Mouse (Mus musculus): Measurements from ENCODE around the gene Enpep. TPM values are rescaled to one million over a fixed set of nuclear protein-coding genes. Genes with fewer than 3 reads are reported as not detected.

Gene Enpep
- polyA plus RNA-seq, 1 experiment from 2014 or later = 16.0 TPM

- H3K9ac ChIP-seq (replicated peaks; ENCODE audit: low read depth, low read length) = no peak overlapping the region
- H3K27ac ChIP-seq (ENCODE audit: low read length) = no peak overlapping the region
- H3K27me3 ChIP-seq (ENCODE audit: control insufficient read depth, insufficient read depth, low read length) = peaks cover 30% of the 10 kb centered on the region
- peak overlapping the region; percentile 39 for H3K4me2 ChIP-seq (replicated peaks; ENCODE audit: low read depth, low read length)
- H3K4me3 ChIP-seq (ENCODE audit: low read depth, low read length) = peak overlapping the region; percentile 18
- peaks cover 4% of the 10 kb centered on the region; the same call in 1 of the 2 replicates for H3K4me1 ChIP-seq (ENCODE audit: control insufficient read depth, insufficient read depth, low read length)
- peak; percentile 24; the same call in 1 of the 2 replicates for ATAC-seq (ENCODE audit: insufficient number of reproducible peaks, insufficient read depth, low FRiP score, low read depth)
- no peaks in the 10 kb centered on the region for H3K9me3 ChIP-seq (ENCODE audit: control insufficient read depth, low read depth, low read length)
- WGBS = 2% methylated on average over 40 of the region's 40 CpGs
- no peaks in the 10 kb centered on the region for H3K36me3 ChIP-seq (ENCODE audit: control insufficient read depth, insufficient read depth, low read length)
Observed at GRCm38 (mm10) chr3:129224806-129225576, 107.5 kb downstream of the Enpep start.

GRCm38 (mm10) chr3:129223964-129224805, 108.3 kb downstream of the Enpep start:
- no peaks in the 10 kb centered on the region for H3K9me3 ChIP-seq (ENCODE audit: control insufficient read depth, low read depth, low read length)
- H3K4me1 ChIP-seq (ENCODE audit: control insufficient read depth, insufficient read depth, low read length) = peaks cover 4% of the 10 kb centered on the region; the same call in 1 of the 2 replicates
- H3K9ac ChIP-seq (replicated peaks; ENCODE audit: low read depth, low read length) = no peak overlapping the region
- no peak overlapping the region for H3K27ac ChIP-seq (ENCODE audit: low read length)
- peaks cover 35% of the 10 kb centered on the region for H3K27me3 ChIP-seq (ENCODE audit: control insufficient read depth, insufficient read depth, low read length)
- H3K4me2 ChIP-seq (replicated peaks; ENCODE audit: low read depth, low read length) = peak overlapping the region; percentile 39
- ATAC-seq (ENCODE audit: insufficient number of reproducible peaks, insufficient read depth, low FRiP score, low read depth) = no peak
- H3K36me3 ChIP-seq (ENCODE audit: control insufficient read depth, insufficient read depth, low read length) = no peaks in the 10 kb centered on the region
- H3K4me3 ChIP-seq (ENCODE audit: low read depth, low read length) = peak overlapping the region; percentile 18
- whole genome bisulfite sequencing = 2% methylated on average over 26 of the region's 26 CpGs

- H3K4me1 ChIP-seq (ENCODE audit: control insufficient read depth, insufficient read depth, low read length) = peaks cover 8% of the 10 kb centered on the region; the same call in 1 of the 2 replicates
- WGBS = 12% methylated on average over 6 of the region's 6 CpGs
- peaks cover 35% of the 10 kb centered on the region for H3K27me3 ChIP-seq (ENCODE audit: control insufficient read depth, insufficient read depth, low read length)
- peak overlapping the region; percentile 39; the same call in 1 of the 2 replicates for H3K4me2 ChIP-seq (replicated peaks; ENCODE audit: low read depth, low read length)
- H3K27ac ChIP-seq (ENCODE audit: low read length) = no peak overlapping the region
- no peak overlapping the region for H3K4me3 ChIP-seq (ENCODE audit: low read depth, low read length)
- no peak overlapping the region for H3K9ac ChIP-seq (replicated peaks; ENCODE audit: low read depth, low read length)
- no peaks in the 10 kb centered on the region for H3K9me3 ChIP-seq (ENCODE audit: control insufficient read depth, low read depth, low read length)
- no peak for ATAC-seq (ENCODE audit: insufficient number of reproducible peaks, insufficient read depth, low FRiP score, low read depth)
- no peaks in the 10 kb centered on the region for H3K36me3 ChIP-seq (ENCODE audit: control insufficient read depth, insufficient read depth, low read length)
Observed at GRCm38 (mm10) chr3:129223401-129223800, 109.1 kb downstream of the Enpep start.

- 4% methylated on average over 21 of the region's 21 CpGs for WGBS
- H3K36me3 ChIP-seq (ENCODE audit: control insufficient read depth, insufficient read depth, low read length) = no peaks in the 10 kb centered on the region
- no peak overlapping the region for H3K4me3 ChIP-seq (ENCODE audit: low read depth, low read length)
- ATAC-seq (ENCODE audit: insufficient number of reproducible peaks, insufficient read depth, low FRiP score, low read depth) = no peak
- H3K4me2 ChIP-seq (replicated peaks; ENCODE audit: low read depth, low read length) = no peak overlapping the region
- peaks cover 35% of the 10 kb centered on the region for H3K27me3 ChIP-seq (ENCODE audit: control insufficient read depth, insufficient read depth, low read length)
- peaks cover 10% of the 10 kb centered on the region; the same call in 1 of the 2 replicates for H3K4me1 ChIP-seq (ENCODE audit: control insufficient read depth, insufficient read depth, low read length)
- no peak overlapping the region for H3K27ac ChIP-seq (ENCODE audit: low read length)
- H3K9me3 ChIP-seq (ENCODE audit: control insufficient read depth, low read depth, low read length) = no peaks in the 10 kb centered on the region
- H3K9ac ChIP-seq (replicated peaks; ENCODE audit: low read depth, low read length) = no peak overlapping the region
Observed at GRCm38 (mm10) chr3:129222448-129223290, 109.9 kb downstream of the Enpep start.

GRCm38 (mm10) chr3:129221380-129222260, 110.9 kb downstream of the Enpep start:
- peaks cover 10% of the 10 kb centered on the region; the same call in 1 of the 2 replicates for H3K4me1 ChIP-seq (ENCODE audit: control insufficient read depth, insufficient read depth, low read length)
- WGBS = 10% methylated on average over 27 of the region's 27 CpGs
- H3K27ac ChIP-seq (ENCODE audit: low read length) = no peak overlapping the region
- H3K4me2 ChIP-seq (replicated peaks; ENCODE audit: low read depth, low read length) = 0 out of 2 replicates have a peak overlapping the region, but pooled peaks have one; percentile 16
- H3K27me3 ChIP-seq (ENCODE audit: control insufficient read depth, insufficient read depth, low read length) = peaks cover 26% of the 10 kb centered on the region
- H3K36me3 ChIP-seq (ENCODE audit: control insufficient read depth, insufficient read depth, low read length) = no peaks in the 10 kb centered on the region
- H3K9me3 ChIP-seq (ENCODE audit: control insufficient read depth, low read depth, low read length) = no peaks in the 10 kb centered on the region
- H3K9ac ChIP-seq (replicated peaks; ENCODE audit: low read depth, low read length) = no peak overlapping the region
- H3K4me3 ChIP-seq (ENCODE audit: low read depth, low read length) = no peak overlapping the region
- ATAC-seq (ENCODE audit: insufficient number of reproducible peaks, insufficient read depth, low FRiP score, low read depth) = no peak

GRCm38 (mm10) chr3:129220681-129221379, 111.7 kb downstream of the Enpep start:
- Histone ChIP-seq H3K4me1 (ENCODE audit: control insufficient read depth, insufficient read depth, low read length) (peaks cover 10% of the 10 kb centered on the region; the same call in 1 of the 2 replicates), H3K27me3 (ENCODE audit: control insufficient read depth, insufficient read depth, low read length) (peaks cover 22% of the 10 kb centered on the region), H3K4me3 (ENCODE audit: low read depth, low read length) (no peak overlapping the region), H3K27ac (ENCODE audit: low read length) (peak overlapping the region; percentile 75), H3K4me2 (replicated peaks; ENCODE audit: low read depth, low read length) (peak overlapping the region; percentile 16), H3K9ac (replicated peaks; ENCODE audit: low read depth, low read length) (no peak overlapping the region), H3K9me3 (ENCODE audit: control insufficient read depth, low read depth, low read length) (no peaks in the 10 kb centered on the region), H3K36me3 (ENCODE audit: control insufficient read depth, insufficient read depth, low read length) (no peaks in the 10 kb centered on the region)
- ATAC-seq (ENCODE audit: insufficient number of reproducible peaks, insufficient read depth, low FRiP score, low read depth) = no peak
- WGBS = 9% methylated on average over 24 of the region's 24 CpGs

GRCm38 (mm10) chr3:129220086-129220670, 112.3 kb downstream of the Enpep start:
- no peak for ATAC-seq (ENCODE audit: insufficient number of reproducible peaks, insufficient read depth, low FRiP score, low read depth)

More at GRCm38 (mm10) chr3:129220086-129220670, 112.3 kb downstream of the Enpep start:
- no peaks in the 10 kb centered on the region for H3K36me3 ChIP-seq (ENCODE audit: control insufficient read depth, insufficient read depth, low read length)
- no peak overlapping the region for H3K4me3 ChIP-seq (ENCODE audit: low read depth, low read length)
- no peak overlapping the region for H3K9ac ChIP-seq (replicated peaks; ENCODE audit: low read depth, low read length)
- H3K27me3 ChIP-seq (ENCODE audit: control insufficient read depth, insufficient read depth, low read length) = peaks cover 19% of the 10 kb centered on the region
- no peaks in the 10 kb centered on the region for H3K9me3 ChIP-seq (ENCODE audit: control insufficient read depth, low read depth, low read length)
- no peak overlapping the region for H3K4me2 ChIP-seq (replicated peaks; ENCODE audit: low read depth, low read length)
- H3K4me1 ChIP-seq (ENCODE audit: control insufficient read depth, insufficient read depth, low read length) = peaks cover 10% of the 10 kb centered on the region; the same call in 1 of the 2 replicates
- peak overlapping the region; percentile 16; the same call in 1 of the 2 replicates for H3K27ac ChIP-seq (ENCODE audit: low read length)
- WGBS = 6% methylated on average over 7 of the region's 7 CpGs
